Mouse (Mus musculus) intestine, embryonic 16.5 days (tissue): ENCODE measurements around the gene Tnrc6c. TPM values are rescaled to one million over a fixed set of nuclear protein-coding genes. Genes with fewer than 3 reads are reported as not detected.

ENCODE experiments used
- ATAC-seq: fragments of 200-750 bp; cut with Nextera tagmentation; 2 replicates; pipeline ENCODE4 v1.8.0; 2017; ENCODE audit warnings: moderate TSS enrichment, moderate library complexity
- H3K27ac ChIP-seq: fragments of 300-500 bp; sonication (generic); 2 replicates; pipeline ENCODE4 v1.5.1; 2014; ENCODE audit warnings: mild to moderate bottlenecking, low read length
- H3K27me3 ChIP-seq: fragments of 300-500 bp; sonication (generic); replicated peaks from 2 replicates; pipeline ENCODE4 v1.6.1; 2014; ENCODE audit warnings: low read length, control low read depth, mixed read lengths; ENCODE audit not compliant: control insufficient read depth, insufficient read depth
- H3K36me3 ChIP-seq: fragments of 300-500 bp; sonication (generic); 2 replicates; pipeline ENCODE4 v1.6.1; 2014; ENCODE audit warnings: low read length, control low read depth; ENCODE audit not compliant: control insufficient read depth, insufficient read depth
- H3K4me1 ChIP-seq: fragments of 300-500 bp; sonication (generic); 2 replicates; pipeline ENCODE4 v1.6.1; 2014; ENCODE audit warnings: low read length, control low read depth, mixed read lengths; ENCODE audit not compliant: control insufficient read depth, insufficient read depth
- H3K4me2 ChIP-seq: fragments of 300-500 bp; sonication (generic); 2 replicates; pipeline ENCODE4 v1.6.1; 2014; ENCODE audit warnings: low read depth, low read length, control low read depth
- H3K4me3 ChIP-seq: fragments of 300-500 bp; sonication (generic); 2 replicates; pipeline ENCODE4 v1.5.1; 2014; ENCODE audit warnings: mild to moderate bottlenecking, low read length
- H3K9ac ChIP-seq: fragments of 300-500 bp; sonication (generic); 2 replicates; pipeline ENCODE4 v1.6.1; 2014; ENCODE audit warnings: low read depth, low read length
- H3K9me3 ChIP-seq: fragments of 300-500 bp; sonication (generic); 2 replicates; pipeline ENCODE4 v1.6.1; 2016; ENCODE audit warnings: low read length, control low read depth; ENCODE audit not compliant: control insufficient read depth
- WGBS: fragments of 180-500 bp; shearing (Covaris S2); extraction: QIAGEN DNeasy Blood & Tissue Kit; methylation state at CpG from one replicate; pipeline ENCODE4 v1.1.7; 2014; 5-methylcytosine and 5-hydroxymethylcytosine counted together
- polyA plus RNA-seq: library from polyadenylated mRNA; unstranded; fragments of >200 nt; fragmentation: Nextera tagmentation; extraction: Ambion mirVana; gene quantifications from 2 replicates; pipeline ENCODE4 v1.2.1, GENCODE M21; 2015

Gene Tnrc6c
- polyA plus RNA-seq, 1 experiment from 2014 or later, result 6.6 TPM

DNA sequence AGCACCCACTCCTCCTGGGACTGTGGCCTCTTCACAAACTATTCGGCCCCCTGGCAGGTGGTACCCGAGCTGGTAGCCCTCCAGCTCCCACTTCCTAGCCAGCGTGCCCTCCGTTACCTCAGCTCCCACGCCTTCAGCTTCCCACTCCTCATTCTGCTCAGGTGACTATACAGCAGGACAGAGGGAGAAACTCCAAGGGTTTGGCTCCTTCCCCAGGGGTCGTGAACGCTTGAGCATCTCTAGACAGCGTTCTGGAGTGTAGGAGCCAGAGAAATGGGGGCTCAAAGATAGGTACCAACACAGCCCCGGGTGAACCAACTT is 137.3 kb downstream of the Tnrc6c start:
- no peaks in the 10 kb centered on the region for H3K36me3 ChIP-seq
- H3K9me3 ChIP-seq, result no peaks in the 10 kb centered on the region
- 86% methylated on average over 9 of the region's 9 CpGs for WGBS
- H3K4me1 ChIP-seq, result peaks cover 12% of the 10 kb centered on the region
- peak overlapping the region; percentile 90 for H3K27ac ChIP-seq
- H3K4me3 ChIP-seq, result peak overlapping the region; percentile 44
- peak overlapping the region; percentile 68 for H3K4me2 ChIP-seq
- H3K27me3 ChIP-seq, result no peaks in the 10 kb centered on the region
- H3K9ac ChIP-seq, result peak overlapping the region; percentile 70
- no peak for ATAC-seq

GRCm38 (mm10) chr11:117792281-117792888 is 138.3 kb downstream of the Tnrc6c start:
- peak overlapping the region; percentile 42 for H3K4me3 ChIP-seq
- 10% methylated on average over 22 of the region's 22 CpGs for WGBS

DNA sequence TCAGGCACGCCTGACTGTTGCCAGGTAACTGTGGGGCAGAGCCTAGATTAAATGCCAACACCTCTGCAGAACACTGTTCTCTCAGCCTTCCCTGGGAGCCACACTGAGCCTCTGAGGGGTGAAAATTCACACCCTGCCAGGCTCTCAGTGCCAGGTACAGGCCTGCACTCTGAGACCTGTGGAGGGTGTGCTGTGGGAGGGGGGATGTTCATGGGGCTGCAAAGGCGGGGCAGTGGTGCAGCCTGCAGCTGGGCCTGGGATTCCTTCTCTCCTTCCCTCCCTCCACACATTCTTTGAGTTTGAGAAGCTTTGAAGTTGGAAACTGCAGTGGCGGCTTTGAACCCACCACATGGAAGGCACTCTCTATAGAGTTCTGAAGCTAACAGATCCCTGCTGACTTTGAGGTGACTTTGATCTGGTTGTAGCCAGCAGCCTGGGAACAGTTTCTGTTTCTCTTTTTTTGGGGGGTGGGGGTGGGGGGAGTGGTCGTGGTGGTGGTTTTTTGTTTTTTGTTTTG is 140.0 kb downstream of the Tnrc6c start:
- Histone ChIP-seq H3K4me1 (peaks cover 23% of the 10 kb centered on the region), H3K27me3 (no peaks in the 10 kb centered on the region), H3K9ac (no peak overlapping the region), H3K9me3 (no peaks in the 10 kb centered on the region), H3K27ac (no peak overlapping the region), H3K36me3 (no peaks in the 10 kb centered on the region), H3K4me2 (no peak overlapping the region), H3K4me3 (no peak overlapping the region)
- ATAC-seq, result no peak
- 62% methylated on average over 4 of the region's 4 CpGs for WGBS

More at GRCm38 (mm10) chr11:117792281-117792888, 138.3 kb downstream of the Tnrc6c start:
- peak overlapping the region; percentile 90 for H3K27ac ChIP-seq
- H3K4me1 ChIP-seq, result peaks cover 12% of the 10 kb centered on the region
- H3K9me3 ChIP-seq, result no peaks in the 10 kb centered on the region
- ATAC-seq, result peak; percentile 80
- no peaks in the 10 kb centered on the region for H3K27me3 ChIP-seq
- H3K36me3 ChIP-seq, result no peaks in the 10 kb centered on the region
- peak overlapping the region; percentile 68 for H3K4me2 ChIP-seq
- H3K9ac ChIP-seq, result peak overlapping the region; percentile 65

DNA sequence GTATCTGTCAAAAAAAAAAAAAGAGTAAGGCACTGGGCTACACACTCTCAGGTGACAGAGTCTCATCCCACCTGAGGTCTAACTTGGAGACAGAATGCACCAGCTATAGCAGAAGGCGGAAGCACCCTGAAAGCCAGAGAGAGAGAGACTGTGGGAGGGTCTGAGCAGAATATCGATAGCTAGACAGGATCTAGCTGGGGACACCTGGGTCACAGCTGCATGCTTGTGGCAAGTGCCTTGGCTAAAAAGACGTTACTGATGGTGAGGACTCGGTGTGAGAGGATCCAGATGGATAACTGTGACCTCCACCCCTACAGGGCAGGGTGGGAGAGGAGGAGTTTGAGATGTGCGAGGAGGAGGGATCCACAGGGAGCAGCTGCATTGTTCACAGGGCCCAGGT is 142.9 kb downstream of the Tnrc6c start:
- no peaks in the 10 kb centered on the region for H3K36me3 ChIP-seq
- H3K4me1 ChIP-seq, result peaks cover 23% of the 10 kb centered on the region
- no peak overlapping the region for H3K27ac ChIP-seq
- no peaks in the 10 kb centered on the region for H3K9me3 ChIP-seq
- H3K4me3 ChIP-seq, result no peak overlapping the region
- no peaks in the 10 kb centered on the region for H3K27me3 ChIP-seq
- no peak overlapping the region for H3K4me2 ChIP-seq
- H3K9ac ChIP-seq, result no peak overlapping the region
- no peak for ATAC-seq
- 42% methylated on average over 5 of the region's 5 CpGs for WGBS

GRCm38 (mm10) chr11:117797511-117798159 is 143.5 kb downstream of the Tnrc6c start, which contains the start of gene 6030468B19Rik:
6030468B19Rik (plus strand) TSS chr11:117797660.
- WGBS, result 52% methylated on average over 9 of the region's 9 CpGs
- Histone ChIP-seq H3K9ac (peak within 1 kb of the TSS; percentile 33; the same call in 1 of the 2 replicates), H3K27ac (no peak within 1 kb of the TSS), H3K27me3 (no peaks in the 10 kb centered on the region), H3K4me1 (peaks cover 18% of the 10 kb centered on the region), H3K4me3 (no peak within 1 kb of the TSS), H3K4me2 (no peak within 1 kb of the TSS), H3K36me3 (no peaks in the 10 kb centered on the region), H3K9me3 (no peaks in the 10 kb centered on the region)
- ATAC-seq, result peak; percentile 81

DNA sequence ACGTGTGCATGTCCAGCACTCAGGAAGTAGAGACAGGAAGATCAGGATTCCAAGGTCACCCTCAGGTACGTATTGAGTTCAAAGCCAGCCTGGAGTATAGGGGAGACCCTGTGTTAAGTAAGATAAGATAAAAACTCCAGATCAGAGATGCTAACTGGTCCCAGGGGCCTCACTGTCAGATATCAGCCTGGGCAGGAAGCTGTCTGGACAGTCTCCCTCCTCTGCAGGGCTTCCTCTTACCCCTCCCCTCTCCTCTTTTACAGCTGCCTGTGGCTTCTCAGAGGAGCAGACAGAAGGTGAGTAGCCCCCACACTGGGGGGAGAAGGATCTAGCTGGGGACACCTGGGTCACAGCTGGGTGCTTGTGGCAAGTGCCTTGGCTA is 144.1 kb downstream of the Tnrc6c start:
- H3K4me3 ChIP-seq, result no peak overlapping the region
- no peaks in the 10 kb centered on the region for H3K27me3 ChIP-seq
- H3K4me2 ChIP-seq, result no peak overlapping the region
- no peaks in the 10 kb centered on the region for H3K9me3 ChIP-seq
- ATAC-seq, result peak; percentile 22; the same call in 1 of the 2 replicates
- peaks cover 18% of the 10 kb centered on the region for H3K4me1 ChIP-seq
- peak overlapping the region; percentile 33; the same call in 1 of the 2 replicates for H3K9ac ChIP-seq
- H3K27ac ChIP-seq, result no peak overlapping the region
- no peaks in the 10 kb centered on the region for H3K36me3 ChIP-seq
- WGBS, result 16% methylated on average over 2 of the region's 2 CpGs

DNA sequence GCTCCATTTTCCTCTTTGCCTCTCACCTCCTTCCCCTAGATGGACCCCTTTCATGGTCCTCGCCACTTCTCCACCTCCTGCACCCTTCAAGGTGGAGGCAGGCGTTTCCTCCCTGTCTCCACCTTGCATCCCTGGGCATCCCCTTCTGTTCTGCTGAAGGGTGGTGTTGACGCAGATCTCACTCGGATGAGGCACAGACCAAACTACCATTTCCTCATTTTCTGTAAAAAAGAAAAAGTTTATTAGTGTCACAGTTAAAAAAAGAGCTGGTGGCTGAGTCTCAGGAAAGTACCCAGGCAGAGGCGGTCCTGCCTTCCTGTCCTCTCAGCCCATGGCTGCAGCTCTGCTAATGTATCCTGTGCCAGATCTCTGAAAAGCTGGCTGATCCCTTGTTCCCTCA is 145.1 kb downstream of the Tnrc6c start:
- Histone ChIP-seq H3K4me1 (peaks cover 15% of the 10 kb centered on the region), H3K9me3 (no peaks in the 10 kb centered on the region), H3K4me3 (no peak overlapping the region), H3K36me3 (no peaks in the 10 kb centered on the region), H3K27me3 (no peaks in the 10 kb centered on the region), H3K27ac (no peak overlapping the region), H3K9ac (no peak overlapping the region), H3K4me2 (no peak overlapping the region)
- no peak for ATAC-seq
- WGBS, result 73% methylated on average over 5 of the region's 5 CpGs

DNA sequence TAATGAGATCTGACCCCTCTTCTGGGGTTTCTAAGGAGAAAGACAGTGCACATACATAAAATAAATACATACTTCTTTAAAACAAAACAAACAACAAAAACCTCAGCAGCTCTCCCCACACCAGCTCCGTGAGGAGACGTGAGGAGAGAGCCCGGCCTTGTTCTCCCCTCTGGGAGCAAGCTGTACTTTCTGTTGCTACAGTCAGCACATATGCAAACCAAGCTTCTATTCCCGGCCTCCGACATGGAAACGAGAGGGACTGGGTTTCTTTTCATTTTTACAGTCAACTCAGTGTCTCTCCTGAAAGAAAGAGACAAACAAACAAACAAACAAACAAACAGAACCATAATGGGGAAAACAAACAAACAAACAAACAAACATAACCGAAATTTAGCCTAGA is 145.9 kb downstream of the Tnrc6c start:
- WGBS, result 77% methylated on average over 7 of the region's 7 CpGs

DNA sequence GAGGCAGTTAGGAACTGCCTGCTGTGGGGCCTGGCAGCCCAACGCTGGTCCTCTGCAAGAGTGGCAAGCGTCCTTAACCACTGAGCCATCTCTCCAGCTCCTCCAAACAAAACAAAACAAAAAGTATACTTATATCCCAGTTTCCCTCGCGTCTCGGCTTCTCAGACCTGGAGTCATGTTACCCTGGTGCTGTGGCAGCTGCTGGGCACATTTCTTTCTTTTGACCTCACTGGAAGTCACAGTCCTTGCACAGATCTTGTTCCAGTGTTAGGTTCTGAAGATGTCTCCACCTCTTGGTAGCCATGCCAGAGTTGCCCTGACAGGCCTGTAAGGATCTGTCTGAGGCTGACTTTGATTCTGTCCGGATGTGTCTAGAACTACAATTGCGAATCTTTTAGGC is 147.6 kb downstream of the Tnrc6c start:
- 72% methylated on average over 7 of the region's 7 CpGs for WGBS
- Histone ChIP-seq H3K9me3 (no peaks in the 10 kb centered on the region), H3K4me2 (no peak overlapping the region), H3K27ac (no peak overlapping the region), H3K9ac (no peak overlapping the region), H3K4me3 (no peak overlapping the region), H3K4me1 (peaks cover 15% of the 10 kb centered on the region), H3K27me3 (no peaks in the 10 kb centered on the region), H3K36me3 (no peaks in the 10 kb centered on the region)
- no peak for ATAC-seq

More for the DNA sequence above, 145.9 kb downstream of the Tnrc6c start:
- no peak overlapping the region for H3K9ac ChIP-seq
- H3K27me3 ChIP-seq, result no peaks in the 10 kb centered on the region
- no peaks in the 10 kb centered on the region for H3K9me3 ChIP-seq
- H3K27ac ChIP-seq, result no peak overlapping the region
- H3K4me1 ChIP-seq, result peaks cover 15% of the 10 kb centered on the region
- no peaks in the 10 kb centered on the region for H3K36me3 ChIP-seq
- no peak overlapping the region for H3K4me3 ChIP-seq
- ATAC-seq, result no peak
- no peak overlapping the region for H3K4me2 ChIP-seq
